Mouse (Mus musculus) bone marrow macrophage, adult 2 months (primary cell): ENCODE measurements around the gene Cxcl16.

ENCODE experiments used
- CTCF ChIP-seq: IDR thresholded peaks from 2 replicates; pipeline ENCODE4 v1.5.1; 2012; ENCODE audit warnings: low read depth, mild to moderate bottlenecking, low read length, moderate library complexity
- POLR2A ChIP-seq: IDR thresholded peaks from 2 replicates; pipeline ENCODE4 v1.6.1; 2012; ENCODE audit warnings: mild to moderate bottlenecking, low read depth, low read length, borderline replicate concordance

GRCm38 (mm10) chr11:70465824-70466223 lies 6.0 kb upstream of the Cxcl16 start:
- TF ChIP-seq CTCF (no peak), POLR2A (no peak)
